Mouse (Mus musculus) myocyte (in vitro differentiated cells): Measurements from ENCODE around the gene Acot4.

Experiments used
- MAX ChIP-seq: IDR thresholded peaks from one replicate; pipeline ENCODE4 v1.6.1; 2011; ENCODE audit warnings: low read depth, mild to moderate bottlenecking, control low read depth
- POLR2A ChIP-seq: IDR thresholded peaks from one replicate; pipeline ENCODE4 v1.6.1; 2011; ENCODE audit warnings: low read depth, mild to moderate bottlenecking, control low read depth, moderate library complexity; ENCODE audit not compliant: insufficient read length
- USF1 ChIP-seq: IDR thresholded peaks from one replicate; pipeline ENCODE4 v1.6.1; 2011; ENCODE audit warnings: low read depth, mild to moderate bottlenecking, control low read depth, moderate library complexity

- TF ChIP-seq POLR2A: no peak
- no peak for TF ChIP-seq MAX
- peak; percentile 81 for TF ChIP-seq USF1
Measured at GRCm38 (mm10) chr12:84030659-84031332, 7.4 kb upstream of the Acot4 start.
